Mouse (Mus musculus) heart, embryonic 14.5 days (tissue): Measurements from ENCODE around the gene Abca4. TPM values are rescaled to one million over a fixed set of nuclear protein-coding genes. Genes with fewer than 3 reads are reported as not detected.
A peak's percentile ranks its signal among the peaks of the same experiment; 100 is the strongest.

Source experiments
- ATAC-seq: fragments of 200-750 bp; cut with Nextera tagmentation; 2 replicates; pipeline ENCODE4 v1.8.0; 2017; ENCODE audit warnings: low read depth, moderate TSS enrichment; ENCODE audit not compliant: insufficient number of reproducible peaks, insufficient read depth, low FRiP score
- H3K27ac ChIP-seq, 2 experiments: fragments of 200-500 bp in 1 of 2; fragments of 300-500 bp in 1 of 2; sonication (generic) in 1 of 2; replicated peaks in 1 of 2; 2 replicates each; pipeline ENCODE4 v1.5.1; 2012 to 2014; ENCODE audit warnings: low read depth in 2 of 2, low read length in 2 of 2, control low read depth in 1 of 2, mild to moderate bottlenecking in 1 of 2, mixed read lengths in 1 of 2; ENCODE audit not compliant: control insufficient read depth in 1 of 2, insufficient read depth in 1 of 2
- H3K27me3 ChIP-seq: fragments of 300-500 bp; sonication (generic); 2 replicates; pipeline ENCODE4 v1.6.1; 2014; ENCODE audit warnings: mild to moderate bottlenecking, low read length, control low read depth; ENCODE audit not compliant: control insufficient read depth, insufficient read depth
- H3K36me3 ChIP-seq: fragments of 300-500 bp; sonication (generic); 2 replicates; pipeline ENCODE4 v1.6.1; 2014; ENCODE audit warnings: mild to moderate bottlenecking, control low read depth, low read length, mixed read lengths; ENCODE audit not compliant: control insufficient read depth, insufficient read depth
- H3K4me1 ChIP-seq, 2 experiments: fragments of 200-500 bp in 1 of 2; fragments of 300-500 bp in 1 of 2; sonication (generic) in 1 of 2; 2 replicates each; pipeline ENCODE4 v1.6.1; 2012 to 2014; ENCODE audit warnings: low read length in 2 of 2, control low read depth in 1 of 2, mixed read lengths in 1 of 2; ENCODE audit not compliant: control insufficient read depth in 2 of 2, insufficient read depth in 2 of 2
- H3K4me2 ChIP-seq: fragments of 300-500 bp; sonication (generic); 2 replicates; pipeline ENCODE4 v1.6.1; 2014; ENCODE audit warnings: mild to moderate bottlenecking, low read length
- H3K4me3 ChIP-seq, 2 experiments: fragments of 200-500 bp in 1 of 2; fragments of 300-500 bp in 1 of 2; sonication (generic) in 1 of 2; 2 replicates each; pipeline ENCODE4 v1.5.1; 2012 to 2014; ENCODE audit warnings: low read length in 2 of 2, mild to moderate bottlenecking in 2 of 2, control low read depth in 1 of 2, low read depth in 1 of 2, moderate library complexity in 1 of 2; ENCODE audit not compliant: control insufficient read depth in 1 of 2, insufficient read depth in 1 of 2
- H3K9ac ChIP-seq: fragments of 300-500 bp; sonication (generic); 2 replicates; pipeline ENCODE4 v1.6.1; 2014; ENCODE audit warnings: mild to moderate bottlenecking, low read length
- H3K9me3 ChIP-seq: fragments of 300-500 bp; sonication (generic); 2 replicates; pipeline ENCODE4 v1.6.1; 2016; ENCODE audit warnings: low read length, control low read depth; ENCODE audit not compliant: control insufficient read depth
- WGBS: fragments of 180-500 bp; shearing (Covaris S2); extraction: QIAGEN DNeasy Blood & Tissue Kit; methylation state at CpG from one replicate; pipeline ENCODE4 v1.1.7; 2014; 5-methylcytosine and 5-hydroxymethylcytosine counted together
- polyA plus RNA-seq: library from polyadenylated mRNA; unstranded; fragments of >200 nt; fragmentation: Nextera tagmentation; extraction: Ambion mirVana; gene quantifications from 2 replicates; pipeline ENCODE4 v1.2.1, GENCODE M21; 2014

Gene Abca4
- polyA plus RNA-seq, 1 experiment from 2014 or later: 3.9 TPM

DNA sequence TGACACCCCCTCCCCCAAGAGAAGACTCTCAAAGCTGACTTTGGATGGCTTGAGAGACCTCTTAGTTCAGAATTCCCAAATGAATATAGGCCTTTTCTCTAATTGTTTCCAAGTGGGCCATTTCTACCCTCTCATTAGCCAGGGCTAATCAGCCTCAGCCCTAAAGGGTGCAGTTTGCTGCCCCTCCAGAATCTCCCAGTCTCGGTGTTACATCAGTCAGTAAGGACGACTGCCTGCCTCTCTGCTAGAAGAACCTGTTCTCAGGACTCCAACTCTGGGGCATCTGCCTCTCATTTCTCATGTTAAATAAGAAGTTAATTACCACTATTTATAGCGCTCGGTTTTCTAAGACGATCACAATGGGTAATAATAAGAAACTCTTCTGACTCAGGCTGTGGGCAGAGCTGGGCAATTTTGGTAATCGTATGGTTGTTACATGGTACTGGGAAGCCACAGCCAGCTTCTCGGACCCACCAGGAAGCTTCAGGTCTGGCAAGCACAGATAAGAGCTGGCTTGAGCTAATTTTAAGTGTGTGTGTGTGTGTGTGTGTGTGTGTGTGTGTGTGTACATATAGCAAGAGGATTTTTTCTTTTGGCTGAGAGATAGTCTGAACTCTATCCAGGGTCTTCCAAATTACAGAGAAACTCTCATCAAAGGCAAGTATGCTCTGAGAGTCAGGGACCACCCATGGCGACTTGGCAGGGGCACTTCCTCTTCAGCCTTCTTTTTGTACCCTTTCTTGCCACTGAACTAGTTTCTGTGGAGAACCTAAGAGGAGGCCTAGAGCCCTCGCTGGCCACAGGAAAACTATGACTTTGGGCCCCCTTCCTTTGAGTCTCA, 67.1 kb downstream of the Abca4 start:
- H3K27ac ChIP-seq: no peak overlapping the region

DNA sequence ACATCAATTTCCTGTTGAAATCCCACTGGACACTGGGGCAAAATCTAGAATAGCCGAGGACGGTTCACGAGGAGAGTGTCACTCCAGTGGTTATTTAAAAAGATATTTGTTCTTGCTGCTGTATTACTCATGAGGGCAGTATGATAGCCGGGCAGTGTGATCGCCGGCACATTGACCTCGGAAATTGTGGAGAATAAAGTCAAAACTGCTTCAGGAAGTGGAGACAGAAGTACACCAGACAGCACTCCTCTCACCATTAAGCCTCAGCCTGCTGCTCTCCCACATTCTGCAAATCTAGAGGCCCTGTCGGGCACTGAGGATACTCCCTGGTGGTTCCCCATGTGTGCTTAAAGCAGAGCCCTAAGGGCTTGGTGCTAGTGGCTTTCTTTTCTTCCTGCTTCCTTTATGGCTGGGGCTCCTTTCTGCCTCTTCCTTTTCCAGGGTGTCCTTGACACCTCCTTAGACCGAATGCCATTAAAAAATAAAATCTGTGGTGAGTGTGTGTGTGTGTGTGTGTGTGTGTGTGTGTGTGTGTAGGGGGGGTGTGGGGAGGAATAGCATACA, 74.5 kb downstream of the Abca4 start:
- 50% methylated on average over 9 of the region's 9 CpGs for WGBS
- H3K9me3 ChIP-seq: no peaks in the 10 kb centered on the region
- H3K4me3 ChIP-seq: no peak overlapping the region
- H3K9ac ChIP-seq: no peak overlapping the region
- no peaks in the 10 kb centered on the region for H3K36me3 ChIP-seq
- H3K4me2 ChIP-seq: no peak overlapping the region
- no peak for ATAC-seq
- H3K27me3 ChIP-seq: no peaks in the 10 kb centered on the region
- H3K4me1 ChIP-seq: peaks cover 11 to 22% of the 10 kb centered on the region in 2 experiments
- H3K27ac ChIP-seq: peak overlapping the region; percentile 14 to 39; a peak in 2 of 4 replicates

More for the DNA sequence above, 67.1 kb downstream of the Abca4 start:
- H3K9me3 ChIP-seq: no peaks in the 10 kb centered on the region
- no peak for ATAC-seq
- no peak overlapping the region for H3K9ac ChIP-seq
- H3K27me3 ChIP-seq: no peaks in the 10 kb centered on the region
- no peak overlapping the region for H3K4me3 ChIP-seq
- H3K4me2 ChIP-seq: no peak overlapping the region
- peaks cover 3 to 6% of the 10 kb centered on the region in 2 experiments; a peak in 3 of 4 replicates for H3K4me1 ChIP-seq
- 37% methylated on average over 9 of the region's 9 CpGs for WGBS
- no peaks in the 10 kb centered on the region for H3K36me3 ChIP-seq

DNA sequence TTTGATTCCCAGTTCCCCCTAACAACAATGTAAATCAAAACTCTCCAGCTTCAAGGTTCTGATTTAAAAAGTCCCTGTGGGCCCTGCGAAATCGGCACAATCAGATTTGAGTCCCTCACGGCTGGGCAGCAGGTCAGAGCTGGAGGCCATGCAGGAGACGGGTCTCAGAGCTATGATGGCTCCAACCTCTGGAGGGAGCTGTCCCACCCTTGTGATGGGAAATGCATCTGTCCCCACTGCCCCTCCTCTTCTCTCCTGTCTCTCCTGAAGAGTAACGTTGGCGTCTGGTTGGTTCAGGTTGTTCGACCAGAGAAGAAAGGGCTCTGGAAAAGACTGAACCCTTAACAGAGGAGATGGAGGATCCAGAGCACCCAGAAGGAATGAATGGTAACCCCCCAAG, 75.5 kb downstream of the Abca4 start:
- no peak overlapping the region for H3K4me2 ChIP-seq
- no peak overlapping the region for H3K9ac ChIP-seq
- H3K27me3 ChIP-seq: no peaks in the 10 kb centered on the region
- no peaks in the 10 kb centered on the region for H3K36me3 ChIP-seq
- H3K4me1 ChIP-seq: peaks cover 11 to 22% of the 10 kb centered on the region in 2 experiments
- WGBS: 71% methylated on average over 7 of the region's 7 CpGs
- H3K27ac ChIP-seq: peak overlapping the region; percentile 39 to 43
- H3K9me3 ChIP-seq: no peaks in the 10 kb centered on the region
- ATAC-seq: no peak
- H3K4me3 ChIP-seq: no peak overlapping the region

DNA sequence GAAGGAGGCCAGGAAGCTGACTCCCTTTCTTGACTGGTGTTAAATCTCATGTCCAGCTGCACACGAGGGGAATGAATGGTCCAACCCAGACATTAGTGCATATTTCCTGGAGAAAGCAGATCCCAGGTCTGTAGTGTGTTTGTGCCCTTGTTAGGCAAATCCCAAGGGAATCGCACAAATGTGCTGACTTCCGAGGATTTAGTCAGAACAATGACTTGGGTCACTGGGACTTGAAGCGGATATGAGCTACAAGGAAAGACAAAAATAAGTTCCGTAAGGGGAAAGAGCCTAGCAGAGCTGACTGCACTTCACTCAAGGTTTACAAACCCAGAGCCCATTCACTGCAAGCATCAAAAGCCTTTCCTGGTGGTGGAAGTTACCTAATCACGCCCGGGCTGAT, 76.0 kb downstream of the Abca4 start:
- no peak for ATAC-seq
- Histone ChIP-seq H3K36me3 (no peaks in the 10 kb centered on the region), H3K27me3 (no peaks in the 10 kb centered on the region), H3K4me2 (no peak overlapping the region), H3K9ac (no peak overlapping the region), H3K9me3 (no peaks in the 10 kb centered on the region), H3K4me3 (no peak overlapping the region), H3K27ac (peak overlapping the region; percentile 39 to 57; a peak in 3 of 4 replicates), H3K4me1 (peaks cover 15 to 22% of the 10 kb centered on the region in 2 experiments)
- 63% methylated on average over 7 of the region's 7 CpGs for WGBS

DNA sequence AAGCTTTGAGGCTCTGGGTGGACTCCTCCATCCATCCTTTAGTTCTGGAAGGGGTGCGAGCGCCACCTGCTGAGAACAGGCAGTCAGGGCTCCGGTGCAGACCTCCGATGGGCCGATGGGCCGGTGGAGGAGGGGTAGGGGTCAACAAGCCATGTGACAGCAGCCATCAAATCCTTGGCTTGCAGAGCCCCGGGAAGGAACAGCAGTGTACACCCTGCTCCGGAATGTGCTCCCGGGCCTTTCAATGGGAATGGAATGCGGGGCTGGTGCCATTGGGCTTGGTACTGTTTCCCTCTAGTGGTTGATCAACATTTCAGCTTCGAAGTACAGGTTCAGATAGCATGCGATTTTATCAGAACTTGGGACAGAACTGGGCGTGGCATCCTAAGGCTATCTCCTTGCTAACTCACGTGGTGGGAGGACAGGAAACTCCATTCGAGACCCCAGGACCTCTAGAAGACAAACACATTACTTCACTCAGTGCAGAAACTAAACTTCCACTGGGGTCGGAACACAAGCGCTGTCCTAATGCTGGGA, 78.0 kb downstream of the Abca4 start:
- no peaks in the 10 kb centered on the region for H3K27me3 ChIP-seq
- no peaks in the 10 kb centered on the region for H3K9me3 ChIP-seq
- H3K9ac ChIP-seq: peak overlapping the region; percentile 41; the same call in 1 of the 2 replicates
- H3K4me2 ChIP-seq: peak overlapping the region; percentile 49
- peak overlapping the region; percentile 12 to 32 for H3K4me3 ChIP-seq
- no peaks in the 10 kb centered on the region for H3K36me3 ChIP-seq
- peak overlapping the region; percentile 82 to 83 for H3K27ac ChIP-seq
- WGBS: 6% methylated on average over 17 of the region's 17 CpGs
- H3K4me1 ChIP-seq: peaks cover 16 to 19% of the 10 kb centered on the region in 2 experiments
- peak; percentile 91 for ATAC-seq

DNA sequence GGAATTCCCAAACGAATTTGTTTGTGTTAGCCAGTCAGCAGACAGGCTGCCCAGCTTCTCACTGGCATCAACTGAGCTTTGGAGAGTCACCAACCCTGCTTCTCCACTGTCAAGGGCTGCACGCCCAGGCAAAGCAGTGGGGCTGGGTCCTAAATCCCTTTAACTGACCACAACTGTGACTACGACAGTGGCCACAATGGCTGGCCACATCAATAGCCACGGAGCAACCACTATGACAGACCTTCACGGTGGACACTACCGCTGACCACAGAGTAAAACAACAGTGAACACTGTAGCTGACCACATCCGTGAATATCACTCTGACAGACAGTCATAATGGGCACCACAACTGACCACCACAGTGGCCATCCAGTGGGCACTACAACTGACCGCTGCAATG, 78.6 kb downstream of the Abca4 start:
- peaks cover 15 to 18% of the 10 kb centered on the region in 2 experiments for H3K4me1 ChIP-seq
- H3K9ac ChIP-seq: peak overlapping the region; percentile 41; the same call in 1 of the 2 replicates
- 85% methylated on average over 8 of the region's 8 CpGs for WGBS
- no peak overlapping the region for H3K4me3 ChIP-seq
- H3K36me3 ChIP-seq: no peaks in the 10 kb centered on the region
- peak overlapping the region; percentile 49 for H3K4me2 ChIP-seq
- no peak for ATAC-seq
- H3K27me3 ChIP-seq: no peaks in the 10 kb centered on the region
- no peaks in the 10 kb centered on the region for H3K9me3 ChIP-seq
- H3K27ac ChIP-seq: peak overlapping the region; percentile 82 to 83

DNA sequence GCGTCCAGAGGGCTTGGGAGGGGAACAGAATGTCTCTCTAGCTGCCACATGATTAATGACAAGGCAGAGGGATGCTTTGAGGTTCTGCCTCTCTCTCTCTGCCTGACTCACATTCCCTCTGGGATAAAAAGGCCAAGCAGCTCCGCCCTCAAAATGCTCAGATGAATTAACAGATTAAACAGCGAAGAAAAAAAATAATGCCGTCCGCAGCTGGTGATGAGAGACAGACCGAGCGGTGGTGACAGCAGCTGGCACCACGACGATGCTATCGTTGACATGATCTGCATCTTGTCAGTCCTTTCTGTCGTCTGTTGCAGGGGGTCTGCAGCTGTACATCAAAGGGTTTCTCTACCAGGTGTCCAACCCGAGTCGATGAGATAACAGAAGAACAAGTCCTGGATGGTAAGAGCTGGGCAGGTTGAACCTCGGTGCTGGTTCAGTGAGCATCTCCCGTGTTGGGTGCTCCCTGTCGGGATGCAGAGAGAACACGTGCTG, 84.8 kb downstream of the Abca4 start:
- ATAC-seq: no peak
- Histone ChIP-seq H3K36me3 (no peaks in the 10 kb centered on the region), H3K27ac (0 out of 4 replicates have a peak overlapping the region, but pooled peaks of 1 of the 2 experiments have one; percentile 92), H3K9me3 (no peaks in the 10 kb centered on the region), H3K4me2 (no peak overlapping the region), H3K9ac (no peak overlapping the region), H3K4me1 (peaks cover 46 to 64% of the 10 kb centered on the region in 2 experiments), H3K27me3 (no peaks in the 10 kb centered on the region), H3K4me3 (no peak overlapping the region)
- 22% methylated on average over 17 of the region's 17 CpGs for WGBS
